Comparison of ENCODE assay signal across 16 mouse cellular contexts in the genomic region with DNA sequence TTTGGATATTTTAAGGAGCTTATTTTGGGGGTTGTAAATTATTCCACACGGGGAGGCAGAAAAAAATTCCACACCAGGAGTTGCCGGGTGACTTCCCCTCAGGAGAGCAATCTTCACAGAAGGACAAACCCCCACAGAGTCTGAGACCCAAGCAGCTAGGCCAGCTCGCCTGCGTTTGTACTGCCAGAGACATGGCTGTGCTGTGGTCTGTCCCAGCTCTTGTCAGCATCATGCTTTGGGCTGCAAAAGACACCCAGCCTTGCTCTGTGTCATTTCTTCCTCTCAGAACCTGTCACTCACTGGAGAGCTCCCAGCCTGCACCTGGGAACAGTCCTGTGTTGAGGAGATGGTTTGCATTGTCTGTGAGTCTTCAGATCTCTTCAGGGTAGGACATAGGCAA.
DNase-seq lines count a peak whose midpoint lies in the region; ATAC-seq lines count a peak whose summit lies in the region.
"Had no signal": no experiment of that assay in that cellular context is flagged by ENCODE, and none has a peak within 500 bp of the region (broad histone marks: within the 10 kb centered on the region; RNA-seq: fewer than 3 reads in every experiment).

No protein-coding gene starts in this region.

- no peak overlapping the region for H3K4me3 ChIP-seq in forebrain, embryonic 11.5 days (ENCODE audit: low read depth, low read length)
- H3K4me3 ChIP-seq in midbrain, embryonic 16.5 days (ENCODE audit: low read depth, low read length) = no peak overlapping the region
- H3K4me3 ChIP-seq: embryonic facial prominence, embryonic 15.5 days; heart, embryonic 10.5 days; myocyte had no signal

- H3K27ac ChIP-seq in forebrain, embryonic 11.5 days (ENCODE audit: low read depth, low read length) = no peak overlapping the region
- peak overlapping the region; percentile 51 for H3K27ac ChIP-seq in midbrain, embryonic 16.5 days (ENCODE audit: low read length)
- H3K27ac ChIP-seq: embryonic facial prominence, embryonic 15.5 days; heart, embryonic 10.5 days had no signal

- WGBS in forebrain, embryonic 11.5 days = 50% methylated on average over 4 of the region's 4 CpGs
- WGBS in midbrain, embryonic 16.5 days = 33% methylated on average over 4 of the region's 4 CpGs

- intact Hi-C loops in left cerebral cortex, postnatal 4 days (cut with DNase I) = no loop called here
- intact Hi-C loops in left cerebral cortex, postnatal 10 days (cut with DNase I) = no loop called here

- peak; percentile 63; the same call in 1 of the 2 replicates for ATAC-seq in forebrain, embryonic 11.5 days (replicated peaks; ENCODE audit: low FRiP score)
- ATAC-seq in midbrain, embryonic 16.5 days = peak; percentile 77
- ATAC-seq: Patski had no signal

- H3K36me3 ChIP-seq in forebrain, embryonic 11.5 days (ENCODE audit: control insufficient read depth, insufficient read depth, low read length) = no peaks in the 10 kb centered on the region
- no peaks in the 10 kb centered on the region for H3K36me3 ChIP-seq in midbrain, embryonic 16.5 days (ENCODE audit: control insufficient read depth, insufficient read depth, low read length)
- H3K36me3 ChIP-seq: embryonic facial prominence, embryonic 15.5 days; heart, embryonic 10.5 days had no signal

- H3K9ac ChIP-seq in forebrain, embryonic 11.5 days (ENCODE audit: low read length) = no peak overlapping the region
- H3K9ac ChIP-seq in midbrain, embryonic 16.5 days (ENCODE audit: low read depth, low read length) = no peak overlapping the region
- H3K9ac ChIP-seq: embryonic facial prominence, embryonic 15.5 days had no signal

- DNase-seq in left cerebral cortex, postnatal 4 days = peak; percentile 58
- DNase-seq in left cerebral cortex, postnatal 10 days (ENCODE audit: extremely low spot score in 1 of 2, low spot score in 2 of 2) = no peak
- DNase-seq in cerebellum, postnatal 10 days = peak; percentile 66 to 74
- DNase-seq in forebrain, embryonic 11.5 days (ENCODE audit: low spot score) = no peak
- no peak for DNase-seq in adrenal gland, postnatal 25 days
- no peak for DNase-seq in left cerebral cortex, adult 18-20 months (ENCODE audit: low spot score in 2 of 2)
- DNase-seq: adrenal gland, adult 2 months; gastrocnemius, postnatal 10 days; kidney, adult 9 months; lung, postnatal 36 days had no signal

- no peak overlapping the region for H3K4me2 ChIP-seq in forebrain, embryonic 11.5 days (ENCODE audit: low read depth, low read length, severe bottlenecking)
- H3K4me2 ChIP-seq in midbrain, embryonic 16.5 days (ENCODE audit: low read length) = no peak overlapping the region
- H3K4me2 ChIP-seq: embryonic facial prominence, embryonic 15.5 days had no signal

- no peaks in the 10 kb centered on the region for H3K27me3 ChIP-seq in forebrain, embryonic 11.5 days (ENCODE audit: control insufficient read depth, insufficient read depth, low read length)
- H3K27me3 ChIP-seq in midbrain, embryonic 16.5 days (ENCODE audit: control insufficient read depth, insufficient read depth, low read depth, low read length) = no peaks in the 10 kb centered on the region
- H3K27me3 ChIP-seq: CH12.LX; embryonic facial prominence, embryonic 15.5 days; Patski had no signal

- H3K4me1 ChIP-seq in forebrain, embryonic 11.5 days (replicated peaks; ENCODE audit: control insufficient read depth, insufficient read depth, low read length) = 0 out of 2 replicates have a peak, but pooled peaks cover 3% of the 10 kb centered on the region
- H3K4me1 ChIP-seq in midbrain, embryonic 16.5 days (ENCODE audit: control insufficient read depth, insufficient read depth, low read length) = peaks cover 6% of the 10 kb centered on the region; the same call in 1 of the 2 replicates
- H3K4me1 ChIP-seq: heart, embryonic 10.5 days had no signal

- no peaks in the 10 kb centered on the region for H3K9me3 ChIP-seq in forebrain, embryonic 11.5 days (ENCODE audit: control insufficient read depth, low read length)
- H3K9me3 ChIP-seq in midbrain, embryonic 16.5 days (replicated peaks; ENCODE audit: control insufficient read depth, low read length, poor library complexity, severe bottlenecking) = no peaks in the 10 kb centered on the region
- H3K9me3 ChIP-seq: embryonic facial prominence, embryonic 15.5 days; heart, embryonic 10.5 days had no signal

Comparison
In these comparisons a context has a peak if more than half of its experiments do, and no peak if none do; other contexts are left out.
1. DNase-seq: peak in left cerebral cortex, postnatal 4 days (single experiment) and cerebellum, postnatal 10 days (2 of 2); none in left cerebral cortex, postnatal 10 days (0 of 2), forebrain, embryonic 11.5 days (single experiment), adrenal gland, postnatal 25 days (single experiment) and left cerebral cortex, adult 18-20 months (0 of 2).